Mouse (Mus musculus): Measurements from ENCODE around the gene Maml2.

Maml2 gene

DNA sequence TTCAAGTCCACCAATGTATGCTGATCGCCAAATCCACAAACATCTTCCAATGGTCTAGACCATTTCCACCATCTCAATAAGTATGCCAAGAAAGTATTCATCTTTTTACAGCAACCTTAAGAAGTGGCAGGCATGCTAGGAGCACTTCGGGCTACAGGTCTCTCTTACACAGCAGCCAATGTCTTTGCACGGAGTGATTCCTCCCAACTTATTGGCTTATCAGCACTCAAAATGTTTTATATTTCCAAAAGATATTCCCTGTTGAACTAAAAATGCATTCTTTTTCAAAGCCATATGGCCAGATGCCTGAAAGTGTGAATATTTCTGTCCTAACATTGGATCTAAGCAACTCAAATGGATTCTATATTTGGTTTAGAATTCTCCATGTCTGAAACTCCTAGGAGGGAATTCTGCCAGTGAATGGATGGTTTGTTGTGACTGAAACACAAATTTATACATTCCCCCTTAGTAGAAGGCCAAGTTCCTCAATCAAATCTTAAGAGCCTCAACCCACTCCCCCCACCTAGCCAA, 326.2 kb downstream of the Maml2 start:
- DNase-seq: no peak

DNA sequence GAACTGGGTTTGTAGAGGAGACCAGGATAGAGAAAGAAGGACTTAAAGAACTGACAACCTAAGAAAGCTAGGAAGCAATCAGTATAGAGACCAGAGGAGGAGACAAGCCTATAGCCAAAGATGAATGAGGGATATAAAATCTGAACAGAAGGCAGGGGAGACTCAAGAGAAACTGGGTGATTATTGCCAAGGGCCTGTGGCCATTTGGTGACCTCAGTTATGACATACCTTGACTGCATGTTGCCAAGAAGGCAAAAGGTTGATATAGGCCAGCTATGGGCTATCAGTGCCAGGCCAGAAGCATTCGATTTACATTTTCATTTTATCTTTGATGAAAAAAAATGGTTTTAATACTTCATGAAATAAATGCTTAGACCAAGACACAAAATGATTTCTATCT, 327.0 kb downstream of the Maml2 start:
- DNase-seq: no peak

DNA sequence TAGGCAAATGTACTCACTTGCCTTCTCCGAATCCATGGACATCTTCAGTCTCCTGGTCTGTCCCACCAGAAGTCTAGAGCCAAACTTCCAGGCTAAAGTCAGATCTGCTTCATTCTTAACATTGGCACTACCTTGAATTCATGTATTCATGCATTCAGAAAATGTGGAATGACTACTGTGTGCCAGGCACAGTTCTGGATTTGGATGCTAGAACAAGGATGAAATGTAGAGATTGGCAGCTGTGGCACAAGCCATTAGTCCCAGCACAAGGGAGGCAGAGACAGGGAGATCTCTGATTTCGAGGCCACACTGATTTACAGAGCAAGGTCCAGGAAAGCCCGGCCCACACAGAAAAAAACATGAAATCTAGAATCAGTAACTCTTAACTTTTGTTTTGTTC, 327.5 kb downstream of the Maml2 start:
- DNase-seq: no peak

DNA sequence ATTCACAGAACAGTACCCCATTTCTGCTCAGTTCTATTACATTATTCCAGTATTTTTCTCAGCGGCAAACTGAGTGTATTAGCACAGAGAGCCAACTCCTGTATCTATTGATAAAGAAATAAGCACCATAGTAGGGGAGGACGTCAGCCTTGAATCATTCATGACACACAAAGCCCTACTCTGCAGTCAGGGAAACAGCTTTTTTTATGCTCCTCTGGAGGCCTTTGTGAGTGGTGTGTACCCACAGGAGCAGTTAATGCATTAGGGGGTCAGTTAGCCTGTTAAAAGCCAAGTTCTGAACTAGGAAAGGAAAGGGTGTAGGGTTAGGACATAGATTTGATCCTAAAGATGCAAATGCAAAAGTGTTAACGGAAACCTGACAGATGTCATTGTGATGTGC, 328.7 kb downstream of the Maml2 start:
- no peak for DNase-seq

DNA sequence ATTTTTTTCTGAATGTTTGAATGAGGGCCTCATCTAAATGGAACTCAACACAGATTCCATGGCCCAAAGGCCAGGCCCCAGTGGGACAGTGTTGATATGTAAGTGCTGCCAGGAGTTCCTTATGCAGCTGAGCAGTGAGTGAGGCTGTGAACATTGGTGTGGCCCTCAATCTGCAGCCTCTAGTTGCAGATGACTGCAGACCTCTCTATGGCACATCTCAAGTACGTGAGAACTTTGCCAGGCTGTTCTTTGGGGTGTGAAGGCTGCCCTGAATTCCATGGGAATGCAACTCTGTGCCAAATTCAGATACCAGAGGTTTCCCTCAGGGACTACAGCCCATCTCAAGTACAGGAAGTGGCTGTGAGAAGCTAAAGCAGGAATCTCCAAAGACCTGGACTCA, 335.6 kb downstream of the Maml2 start:
- no peak for DNase-seq

DNA sequence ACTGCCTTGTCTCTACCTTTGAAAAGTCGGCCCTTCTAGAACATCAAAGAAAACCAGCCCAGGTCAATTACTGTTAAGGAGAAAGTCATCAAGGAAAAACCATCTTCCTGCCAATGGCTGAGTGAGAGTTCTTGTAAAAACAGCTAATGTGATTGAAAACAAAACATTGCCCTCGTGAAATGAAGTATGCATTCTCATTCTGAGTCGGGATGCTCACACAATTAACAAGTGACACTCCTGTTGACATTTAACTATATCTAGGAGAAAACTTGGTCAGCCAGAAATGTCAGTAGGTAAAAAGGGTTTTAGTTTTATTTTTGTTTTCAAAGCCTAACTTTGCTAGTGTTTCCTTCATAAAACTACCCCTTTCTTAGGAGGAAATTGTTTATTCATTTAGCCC, 341.9 kb downstream of the Maml2 start:
- DNase-seq: no peak

DNA sequence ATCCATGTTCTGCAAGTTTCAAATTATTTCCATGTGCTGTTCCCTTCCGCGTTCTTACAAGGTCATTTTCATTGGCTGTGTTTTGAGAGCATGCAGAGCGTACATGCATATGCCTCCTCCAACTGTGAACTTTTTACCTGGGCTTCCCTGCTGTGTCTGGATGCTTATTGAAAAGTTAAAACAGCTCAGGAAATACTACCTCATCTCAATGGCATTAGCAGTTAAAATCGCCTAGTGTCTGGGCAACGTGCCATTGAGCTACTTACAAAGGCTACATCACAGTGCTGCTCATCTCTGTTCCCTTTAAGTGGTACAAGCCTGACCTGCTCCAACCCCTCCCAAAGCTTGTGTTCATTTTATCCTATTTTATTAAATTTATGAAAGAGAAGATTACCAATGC, 347.4 kb downstream of the Maml2 start:
- DNase-seq: no peak

DNA sequence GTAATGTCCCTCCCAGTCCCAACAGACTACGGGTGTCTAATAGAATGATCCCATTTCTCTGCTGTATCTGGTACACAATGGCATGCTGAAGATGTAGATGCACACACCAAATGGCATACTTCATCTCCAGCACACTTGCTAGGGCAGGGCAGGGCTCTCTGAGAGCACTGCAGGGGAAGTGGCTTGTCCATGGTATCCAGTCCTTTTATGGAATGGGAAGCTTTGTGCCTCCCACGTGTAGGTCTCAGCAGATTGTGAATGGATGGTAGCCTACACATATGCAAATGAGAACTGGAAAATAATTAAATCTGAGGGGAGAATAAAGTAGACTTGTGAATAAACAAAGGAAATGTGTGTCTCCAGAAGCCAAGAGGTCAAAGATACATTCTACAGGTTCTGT, 353.3 kb downstream of the Maml2 start:
- no peak for DNase-seq

DNA sequence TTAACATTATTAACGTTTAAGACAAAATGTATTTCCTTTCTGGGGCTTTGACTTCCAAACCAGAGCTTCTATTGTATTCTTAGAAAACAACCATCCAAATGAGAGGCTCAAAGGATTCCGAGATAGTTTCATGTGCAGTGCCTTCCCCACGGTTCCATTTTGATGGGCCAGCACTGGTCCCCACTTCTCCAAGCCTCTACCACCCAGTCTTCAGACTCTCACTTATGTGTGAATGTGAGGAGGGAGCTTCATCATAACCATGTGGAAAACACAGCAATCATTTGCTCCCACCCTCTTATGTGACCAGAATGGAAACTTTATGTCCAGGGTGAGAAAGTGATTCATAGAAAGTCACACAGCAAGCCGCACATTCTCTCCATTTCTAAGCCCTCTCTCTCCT, 354.1 kb downstream of the Maml2 start:
- no peak for DNase-seq

DNA sequence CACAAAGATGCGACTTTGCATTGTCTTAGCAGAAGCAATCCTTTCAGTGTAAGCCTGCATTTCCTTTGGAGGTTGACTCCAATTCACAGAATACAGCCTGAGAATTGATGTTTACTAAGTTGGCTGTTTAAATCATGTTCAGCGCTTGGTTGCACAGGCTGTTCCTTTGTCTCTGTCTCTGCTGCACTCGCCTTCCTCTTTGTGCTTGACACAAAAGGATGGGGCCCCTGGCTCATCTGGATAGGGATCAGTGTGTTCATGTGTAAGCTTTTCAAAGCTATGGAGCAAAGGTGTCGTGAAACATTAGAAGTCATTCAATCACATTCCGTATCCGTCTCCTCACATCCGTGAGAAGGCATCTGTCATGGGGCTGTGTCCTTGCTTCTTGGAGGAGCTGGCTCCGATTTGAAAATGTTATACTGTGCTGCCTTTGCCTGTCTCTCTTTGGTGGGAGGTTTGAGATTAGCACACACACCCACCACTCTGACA, 354.7 kb downstream of the Maml2 start:
- DNase-seq: no peak

DNA sequence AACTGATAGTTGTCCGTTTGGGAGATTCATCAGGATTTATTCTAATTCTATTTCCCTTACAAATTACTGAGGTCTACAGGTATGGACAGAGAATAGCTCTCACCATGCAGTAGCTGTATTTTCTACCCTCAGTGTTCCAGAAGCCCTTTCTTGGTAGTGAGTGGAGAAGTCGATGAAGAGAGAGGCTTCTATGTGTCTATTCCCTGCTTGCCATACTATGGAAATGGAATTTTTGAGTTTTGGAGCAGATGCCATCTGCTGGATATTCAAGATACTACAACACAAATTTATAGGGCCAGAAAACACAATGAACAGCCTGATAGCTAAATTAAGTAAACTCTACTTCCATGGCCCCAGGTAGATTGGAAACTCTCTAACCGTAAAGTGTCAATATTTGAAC, 355.2 kb downstream of the Maml2 start:
- DNase-seq: no peak

DNA sequence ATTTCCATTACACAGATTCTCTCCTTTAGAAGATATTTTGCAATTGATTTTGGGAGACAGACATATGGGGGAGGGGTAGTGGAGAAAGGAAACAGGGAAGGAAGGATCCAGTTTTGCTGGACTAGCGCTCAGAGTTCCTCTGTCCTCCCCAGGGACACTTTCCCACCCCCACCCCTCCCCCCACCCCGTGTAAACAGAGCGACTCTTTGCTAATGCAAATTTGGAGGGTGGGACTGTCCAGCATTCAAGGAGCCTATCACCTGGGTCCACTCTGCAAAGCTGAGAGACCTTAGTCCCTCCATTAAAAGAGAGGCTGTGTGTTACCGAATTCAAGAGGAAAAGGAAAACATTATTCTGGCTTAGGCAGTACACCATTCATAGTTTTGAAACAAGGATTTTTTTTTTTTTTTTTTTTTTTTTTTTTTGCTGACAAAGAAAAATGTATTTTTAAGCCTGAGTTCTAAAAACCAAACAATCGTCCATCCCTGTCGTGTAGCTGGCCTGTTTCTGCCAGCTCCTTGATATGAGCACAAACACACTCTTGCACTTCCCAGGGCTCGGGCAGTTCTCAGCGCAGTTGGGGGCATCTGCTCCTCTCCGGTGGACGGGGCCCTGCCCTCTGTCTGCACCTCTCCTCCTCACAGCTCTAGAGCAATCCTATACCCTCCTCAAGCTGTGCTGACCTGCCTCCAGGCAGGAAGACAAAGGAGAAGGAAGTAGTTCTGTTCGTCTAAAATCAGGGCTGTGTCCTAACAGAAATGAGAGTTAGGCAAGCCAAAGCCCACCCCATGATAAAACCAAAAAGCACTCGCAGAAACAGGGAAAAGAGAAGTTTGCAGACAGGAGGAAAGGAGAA, 364.2 kb downstream of the Maml2 start:
- no peak for DNase-seq

DNA sequence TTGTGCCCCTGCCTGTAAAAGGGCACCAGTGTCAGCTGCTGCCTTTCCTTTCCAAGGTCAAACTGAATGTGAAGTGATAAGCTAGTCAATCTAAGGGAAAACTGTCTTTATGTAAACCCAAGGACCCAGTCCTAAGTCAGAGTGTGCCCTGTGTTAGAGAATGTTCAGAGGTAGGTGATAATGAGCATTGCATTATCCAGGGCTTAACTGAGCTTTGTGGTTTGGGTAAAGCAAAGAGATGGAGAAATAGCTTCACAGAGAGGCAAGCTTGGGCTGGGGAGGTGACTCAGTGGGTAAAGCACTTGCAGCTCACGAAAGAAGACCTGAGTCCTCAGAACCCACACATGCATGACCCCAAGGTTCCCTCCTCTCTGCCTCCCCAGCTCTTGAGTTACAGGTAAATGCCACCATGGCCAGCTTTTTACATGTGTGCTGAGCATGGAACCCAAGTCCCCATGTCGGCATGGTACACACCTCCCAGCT, 367.8 kb downstream of the Maml2 start:
- DNase-seq: no peak

DNA sequence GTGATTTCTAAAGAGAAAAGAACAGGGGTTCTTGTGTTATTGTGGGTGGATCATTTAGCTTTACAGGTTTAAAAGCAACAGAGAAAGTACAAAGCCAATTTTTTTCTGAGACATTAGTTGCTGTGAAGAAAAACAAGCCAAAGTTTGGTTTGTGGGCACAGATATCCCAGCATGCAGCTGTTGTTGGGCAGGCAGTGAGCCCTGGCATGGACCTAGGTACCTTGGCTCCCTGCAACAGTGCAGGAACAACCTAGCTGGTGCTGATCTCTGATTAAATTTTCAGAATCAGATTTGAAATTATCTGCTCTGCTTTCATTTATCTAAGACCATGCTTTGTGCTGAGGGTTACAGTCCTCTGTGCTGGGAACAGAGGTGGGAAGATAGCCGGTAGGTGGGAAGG, 370.2 kb downstream of the Maml2 start:
- no peak for DNase-seq

DNA sequence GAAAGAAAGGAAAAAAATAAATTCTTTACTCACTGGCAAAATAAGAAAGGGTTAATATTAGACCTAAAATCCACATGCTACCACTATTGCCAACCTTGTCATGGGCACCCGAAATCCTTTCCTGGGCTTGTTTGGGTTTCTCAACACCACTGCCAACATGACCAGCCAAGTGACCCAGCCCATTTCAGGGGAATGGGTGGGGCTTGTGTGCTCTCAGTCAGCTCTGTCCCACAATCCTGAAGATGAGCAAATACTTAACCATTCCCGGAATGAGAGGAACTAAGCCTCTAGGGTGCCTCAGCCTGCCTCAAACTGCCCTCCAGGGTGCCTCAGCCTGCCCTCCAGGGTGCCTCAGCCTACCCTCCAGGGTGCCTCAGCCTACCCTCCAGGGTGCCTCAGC, 371.0 kb downstream of the Maml2 start:
- no peak for DNase-seq

DNA sequence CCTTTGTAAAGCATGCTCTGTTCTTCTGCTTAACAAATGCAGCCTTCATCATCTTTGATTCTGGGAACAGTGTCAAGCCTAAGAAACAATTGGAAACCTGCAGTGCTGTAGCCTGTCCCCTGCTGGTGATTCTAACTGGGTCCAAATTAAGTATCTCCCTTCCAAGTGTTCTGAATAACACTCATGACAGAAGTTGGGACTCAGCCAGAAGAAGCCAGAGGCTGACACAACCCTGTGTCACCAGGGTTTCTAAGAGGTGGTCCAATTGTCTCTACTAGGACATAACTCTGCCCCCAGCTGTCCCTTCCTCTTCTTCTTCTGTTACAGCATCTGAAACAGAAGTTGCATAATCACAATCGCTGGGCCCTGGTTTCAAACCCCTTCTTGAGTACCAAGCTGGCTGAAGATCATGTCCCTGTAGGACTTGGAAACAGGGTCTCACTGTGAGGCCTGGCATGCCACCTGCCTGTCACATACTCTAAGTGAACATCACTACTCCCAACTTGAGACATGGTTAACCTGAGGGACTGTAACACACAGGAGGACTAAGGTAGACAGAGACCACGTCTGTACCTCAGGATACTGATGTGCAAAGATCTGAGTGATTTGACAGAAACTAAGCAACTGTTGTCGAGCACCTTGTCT, 373.5 kb downstream of the Maml2 start:
- DNase-seq: no peak

DNA sequence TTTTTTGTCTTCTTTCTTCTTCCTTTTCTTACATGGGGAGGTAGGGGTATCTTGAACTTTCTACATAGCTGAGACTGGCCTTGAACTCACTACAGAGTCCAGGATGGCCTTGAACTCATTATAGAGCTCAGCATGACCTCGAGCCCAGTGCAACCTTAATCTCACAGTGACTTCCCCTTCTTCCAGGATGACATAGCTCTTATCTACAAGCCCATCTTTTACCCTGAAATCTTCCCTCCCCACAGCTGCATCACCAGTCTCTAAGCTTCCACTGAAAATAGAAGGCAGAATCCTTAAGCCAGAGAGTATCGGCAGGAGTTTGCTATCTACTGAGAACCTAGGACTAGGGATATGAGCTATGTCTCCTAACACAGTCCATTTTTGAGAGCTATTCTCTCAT, 375.5 kb downstream of the Maml2 start:
- DNase-seq: no peak

DNA sequence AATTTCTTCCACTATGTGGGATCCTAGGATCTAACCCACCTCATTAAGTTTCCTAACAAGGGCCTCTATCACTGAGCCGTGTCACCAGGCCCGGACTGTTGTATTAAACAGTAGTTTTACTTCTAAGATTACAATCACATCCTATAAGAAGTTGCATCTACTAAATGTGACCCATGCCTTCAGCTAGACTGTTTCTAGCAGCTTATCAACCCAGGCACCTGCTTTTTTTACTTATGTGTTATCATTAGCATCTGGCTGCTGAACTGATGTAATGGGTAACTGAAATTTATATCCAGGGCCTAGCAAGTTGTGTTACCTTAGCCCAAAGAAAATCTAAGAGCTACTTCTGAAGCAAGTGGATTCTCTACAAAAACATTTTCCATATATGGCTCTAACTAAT, 380.3 kb downstream of the Maml2 start:
- no peak for DNase-seq

DNA sequence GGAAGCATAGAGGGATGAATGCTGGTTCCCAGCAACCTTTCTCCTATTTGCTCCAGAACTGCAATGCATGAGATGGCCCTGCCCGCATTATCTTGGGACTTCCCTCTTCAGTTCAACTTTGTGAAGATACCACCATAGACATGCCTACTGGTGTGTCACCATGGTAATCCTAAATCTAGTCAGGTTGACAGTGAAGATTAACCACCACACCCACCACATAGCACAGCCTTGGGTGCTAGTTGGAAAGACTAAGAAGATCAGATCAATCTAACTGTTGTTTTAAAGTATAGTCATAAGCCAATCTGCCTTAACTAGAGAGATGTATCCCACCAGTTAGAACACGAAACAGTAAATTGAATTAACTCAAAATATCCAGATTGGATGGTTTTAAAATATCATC, 381.9 kb downstream of the Maml2 start:
- DNase-seq: no peak

DNA sequence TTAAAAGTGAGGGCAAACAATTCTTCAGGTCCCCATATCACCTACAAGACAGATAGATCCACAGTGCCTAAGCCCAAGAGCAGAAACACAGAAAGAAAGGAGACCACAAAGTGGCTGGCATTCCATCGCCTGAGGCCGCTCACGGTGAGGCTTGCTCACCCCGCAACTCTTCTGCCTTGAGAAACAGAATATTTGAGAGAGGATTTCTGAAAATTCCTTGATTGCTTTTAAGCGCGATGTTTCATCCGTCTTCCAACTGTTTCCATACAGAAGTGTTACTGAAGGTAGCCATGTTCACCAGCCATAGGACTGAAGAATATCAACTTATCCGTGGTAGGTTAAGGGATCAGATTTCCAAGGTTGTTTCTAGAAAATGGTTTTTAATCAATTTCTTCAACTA, 383.4 kb downstream of the Maml2 start:
- DNase-seq: no peak

DNA sequence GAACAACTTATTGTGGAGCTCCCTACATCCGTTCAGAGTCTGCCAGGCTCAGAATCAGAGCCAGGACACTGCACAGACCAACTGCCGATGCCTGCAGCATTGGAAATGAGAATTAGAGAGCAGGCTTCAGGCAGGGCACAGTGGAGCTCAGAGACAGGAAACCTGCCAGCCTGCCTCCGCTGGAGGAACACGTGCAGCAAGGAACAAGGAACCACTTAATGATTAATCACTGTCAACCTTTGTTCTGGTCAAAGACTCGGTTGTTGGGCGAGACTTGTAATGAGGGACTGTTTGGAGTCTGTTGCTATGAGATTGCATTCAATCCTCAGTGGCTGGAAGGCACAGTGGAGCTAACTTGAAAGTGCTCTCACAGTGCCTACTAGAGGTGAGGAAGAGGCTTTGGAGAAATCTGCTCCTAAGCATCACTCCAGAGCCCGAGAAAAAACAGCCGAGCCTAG, 383.9 kb downstream of the Maml2 start:
- no peak for DNase-seq

DNA sequence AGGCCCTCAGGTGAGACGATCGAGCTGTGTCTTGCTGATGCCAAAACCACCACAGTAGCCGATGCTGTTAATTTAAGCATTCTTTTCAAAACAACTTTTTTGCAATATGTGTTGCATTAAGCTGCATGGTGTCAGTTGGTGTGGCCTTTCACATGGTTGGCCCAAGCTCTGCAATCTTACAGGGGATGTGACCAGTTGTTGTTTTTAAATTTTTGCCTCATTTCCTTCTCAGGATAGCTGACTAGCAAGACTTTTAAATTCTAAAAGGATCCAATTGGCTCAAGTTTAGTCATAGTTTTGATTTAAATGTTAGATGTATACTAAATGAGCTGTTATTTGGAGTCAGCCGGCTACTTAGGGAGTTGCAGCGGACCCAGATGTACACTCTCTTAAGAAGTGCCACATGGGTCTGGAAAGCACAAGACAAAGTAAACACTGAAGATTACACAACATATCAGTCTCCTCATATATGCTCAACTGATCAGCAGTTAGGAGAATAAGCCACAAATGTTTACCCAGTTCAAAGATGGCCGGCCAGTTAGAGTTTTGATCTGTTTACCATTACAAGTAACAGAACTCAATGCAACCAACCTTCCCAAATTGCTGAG, 386.7 kb downstream of the Maml2 start:
- DNase-seq: no peak

DNA sequence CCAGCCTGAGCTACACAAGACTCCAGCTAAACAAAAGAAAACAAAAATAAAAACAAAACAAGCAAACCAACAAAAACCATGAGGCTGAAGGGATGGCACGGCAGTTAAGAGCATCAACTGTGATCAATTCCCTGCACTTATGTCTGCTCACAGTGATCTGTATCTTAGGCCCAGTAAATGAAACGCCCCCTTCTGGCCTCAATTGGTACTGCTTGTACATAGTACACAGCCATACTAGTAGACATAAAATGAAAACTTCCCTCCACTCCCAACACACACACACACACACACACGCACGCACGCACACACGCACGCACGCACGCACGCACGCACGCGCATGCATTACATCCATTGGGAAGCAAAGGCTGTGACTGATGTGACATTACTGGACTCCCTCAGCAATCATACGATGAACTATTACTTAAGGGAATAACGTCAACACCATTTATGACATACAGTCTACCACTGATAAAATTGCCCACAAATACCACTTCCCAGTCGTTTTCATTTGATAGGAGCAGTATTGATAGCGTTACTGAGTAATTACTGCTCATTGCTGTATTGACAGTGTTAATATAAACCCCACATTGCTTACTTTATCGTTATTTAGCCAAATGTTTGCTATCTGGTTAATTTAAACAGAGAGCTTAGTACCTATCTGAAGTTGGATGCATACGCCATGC, 389.4 kb downstream of the Maml2 start:
- peak in 1 of 2 experiments; percentile 49 for DNase-seq

All from spleen, adult 18-20 months (tissue).